Mouse (Mus musculus) testis, adult 2 months (tissue): ENCODE measurements at regions not wholly inside any gene's neighbourhood (a gene's known extent, or its start where the extent isn't known, plus 50 kb on each side); places are given as distances from the start of the nearest gene placed in this dataset.
"Not testable (repeated sequence)": the region's sequence is repeated elsewhere in the genome, so short reads cannot be mapped to it uniquely, and the experiment has no call there.

ENCODE experiments used
- H3K27ac ChIP-seq: fragments of 200-500 bp; 2 replicates; pipeline ENCODE4 v1.5.1; 2012; ENCODE audit warnings: low read depth, low read length; ENCODE audit not compliant: control insufficient read depth, insufficient read depth
- H3K27me3 ChIP-seq: fragments of 200-500 bp; 2 replicates; pipeline ENCODE4 v1.6.1; 2012; ENCODE audit warnings: mild to moderate bottlenecking, low read length, moderate library complexity; ENCODE audit not compliant: control insufficient read depth, insufficient read depth
- H3K36me3 ChIP-seq: fragments of 200-500 bp; 2 replicates; pipeline ENCODE4 v1.6.1; 2012; ENCODE audit warnings: mild to moderate bottlenecking, low read length; ENCODE audit not compliant: control insufficient read depth, insufficient read depth
- H3K4me1 ChIP-seq: fragments of 200-500 bp; 2 replicates; pipeline ENCODE4 v1.6.1; 2012; ENCODE audit warnings: low read length; ENCODE audit not compliant: control insufficient read depth, insufficient read depth
- H3K4me3 ChIP-seq: fragments of 200-500 bp; 2 replicates; pipeline ENCODE4 v1.5.1; 2012; ENCODE audit warnings: low read depth, mild to moderate bottlenecking, low read length, moderate library complexity, mixed read lengths; ENCODE audit not compliant: control insufficient read depth
- CTCF ChIP-seq: fragments of 200-500 bp; IDR thresholded peaks from 2 replicates; pipeline ENCODE4 v1.5.1; 2012; ENCODE audit warnings: low read depth, mild to moderate bottlenecking, inconsistent platforms, low read length, moderate library complexity; ENCODE audit not compliant: control insufficient read depth, insufficient read depth, insufficient replicate concordance
- POLR2A ChIP-seq: fragments of 200-500 bp; IDR thresholded peaks from 2 replicates; pipeline ENCODE4 v1.6.1; 2012; ENCODE audit warnings: low read depth, mild to moderate bottlenecking, inconsistent platforms, low read length, moderate library complexity; ENCODE audit not compliant: control insufficient read depth

GRCm38 (mm10) chr5:12767383-12767782, 357.8 kb upstream of the Sema3a start:
- H3K4me3 ChIP-seq = no peak overlapping the region
- no peaks in the 10 kb centered on the region for H3K4me1 ChIP-seq
- no peak overlapping the region for H3K27ac ChIP-seq
- no peaks in the 10 kb centered on the region for H3K36me3 ChIP-seq
- no peak for TF ChIP-seq POLR2A
- TF ChIP-seq CTCF = no peak
- no peaks in the 10 kb centered on the region for H3K27me3 ChIP-seq

- H3K4me1 ChIP-seq = no peaks in the 10 kb centered on the region
- no peak overlapping the region for H3K4me3 ChIP-seq
- no peaks in the 10 kb centered on the region for H3K36me3 ChIP-seq
- H3K27me3 ChIP-seq = no peaks in the 10 kb centered on the region
- no peak overlapping the region for H3K27ac ChIP-seq
- no peak for TF ChIP-seq CTCF
Measured at GRCm38 (mm10) chr5:12782681-12783080, 342.5 kb upstream of the Sema3a start.

- no peak for TF ChIP-seq POLR2A
- TF ChIP-seq CTCF = no peak
Measured at GRCm38 (mm10) chr5:12808729-12809128, 316.5 kb upstream of the Sema3a start.

DNA sequence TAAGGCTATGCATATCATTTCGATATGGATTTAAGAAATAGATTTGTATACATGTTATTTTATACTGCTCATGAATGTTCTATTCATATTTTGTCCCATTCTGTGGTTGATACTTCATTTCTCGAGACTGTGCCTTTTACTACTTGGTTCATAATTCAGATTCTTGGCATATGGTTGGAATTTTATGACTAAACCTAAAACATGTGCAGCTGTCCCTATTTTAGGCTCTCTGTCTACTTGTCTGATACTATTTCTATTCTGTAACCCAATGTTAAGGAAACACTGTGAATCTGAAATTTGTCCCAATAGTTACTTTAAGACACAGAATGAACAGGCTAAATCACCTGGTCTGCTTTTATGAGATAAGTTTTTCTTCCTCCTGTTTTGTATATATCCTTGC, 315.3 kb upstream of the Sema3a start:
- Histone ChIP-seq H3K27ac (no peak overlapping the region), H3K4me1 (no peaks in the 10 kb centered on the region), H3K36me3 (no peaks in the 10 kb centered on the region), H3K27me3 (no peaks in the 10 kb centered on the region), H3K4me3 (no peak overlapping the region)
- no peak for TF ChIP-seq CTCF
- TF ChIP-seq POLR2A = no peak

More at GRCm38 (mm10) chr5:12808729-12809128, 316.5 kb upstream of the Sema3a start:
- Histone ChIP-seq H3K27ac (no peak overlapping the region), H3K4me3 (no peak overlapping the region), H3K36me3 (no peaks in the 10 kb centered on the region), H3K4me1 (no peaks in the 10 kb centered on the region), H3K27me3 (no peaks in the 10 kb centered on the region)

- not testable (repeated sequence) for H3K4me1 ChIP-seq, H3K27ac ChIP-seq, H3K27me3 ChIP-seq, H3K4me3 ChIP-seq, H3K36me3 ChIP-seq
Measured at GRCm38 (mm10) chr5:12847207-12847606, 278.0 kb upstream of the Sema3a start.

- TF ChIP-seq CTCF (no peak), POLR2A (no peak)
- Histone ChIP-seq H3K27ac (no peak overlapping the region), H3K4me3 (no peak overlapping the region), H3K4me1 (no peaks in the 10 kb centered on the region), H3K36me3 (no peaks in the 10 kb centered on the region), H3K27me3 (no peaks in the 10 kb centered on the region)
Measured at GRCm38 (mm10) chr5:12856869-12857268, 268.3 kb upstream of the Sema3a start.

GRCm38 (mm10) chr5:12868355-12869217, 256.6 kb upstream of the Sema3a start:
- Histone ChIP-seq H3K27ac (no peak overlapping the region), H3K4me1 (no peaks in the 10 kb centered on the region), H3K4me3 (no peak overlapping the region), H3K27me3 (no peaks in the 10 kb centered on the region), H3K36me3 (no peaks in the 10 kb centered on the region)
- no peak for TF ChIP-seq POLR2A
- no peak for TF ChIP-seq CTCF
